Mouse (Mus musculus) liver, adult 2 months (tissue): ENCODE measurements at regions not wholly inside any gene's neighbourhood (a gene's known extent, or its start where the extent isn't known, plus 50 kb on each side); places are given as distances from the start of the nearest gene placed in this dataset.

ENCODE experiments used
- DNase-seq: peaks from one replicate; pipeline ENCODE4 v3.0.0-alpha.2; 2011; ENCODE audit warnings: low read depth, low spot score; ENCODE audit errors: extremely low read depth
- H3K27ac ChIP-seq: fragments of 200-500 bp; replicated peaks from 2 replicates; pipeline ENCODE4 v1.5.1; 2012; ENCODE audit warnings: low read depth, mild to moderate bottlenecking, control low read depth, inconsistent platforms, low read length; ENCODE audit not compliant: insufficient read depth
- H3K27me3 ChIP-seq: fragments of 200-500 bp; 2 replicates; pipeline ENCODE4 v1.6.1; 2012; ENCODE audit warnings: mild to moderate bottlenecking, moderate library complexity, low read length, inconsistent platforms; ENCODE audit not compliant: control insufficient read depth, insufficient read depth
- H3K36me3 ChIP-seq: fragments of 200-500 bp; 2 replicates; pipeline ENCODE4 v1.6.1; 2012; ENCODE audit warnings: low read length, inconsistent platforms; ENCODE audit not compliant: control insufficient read depth, insufficient read depth
- H3K4me1 ChIP-seq: fragments of 200-500 bp; 2 replicates; pipeline ENCODE4 v1.6.1; 2011; ENCODE audit warnings: low read length; ENCODE audit not compliant: control insufficient read depth, insufficient read depth
- H3K4me3 ChIP-seq: fragments of 200-500 bp; 2 replicates; pipeline ENCODE4 v1.5.1; 2011; ENCODE audit warnings: low read depth, mild to moderate bottlenecking, control low read depth, low read length, moderate library complexity; ENCODE audit not compliant: insufficient read depth
- H3K79me2 ChIP-seq: fragments of 200-500 bp; 2 replicates; pipeline ENCODE4 v1.6.1; 2012; ENCODE audit warnings: inconsistent platforms, mild to moderate bottlenecking, low read length, moderate library complexity; ENCODE audit not compliant: control insufficient read depth, insufficient read depth
- H3K9ac ChIP-seq: fragments of 200-500 bp; 2 replicates; pipeline ENCODE4 v1.6.1; 2012; ENCODE audit warnings: low read depth, mild to moderate bottlenecking, control low read depth, inconsistent platforms, low read length
- CTCF ChIP-seq: fragments of 200-500 bp; IDR thresholded peaks from 2 replicates; pipeline ENCODE4 v1.5.1; 2011; ENCODE audit warnings: low read depth, low read length, control low read depth
- POLR2A ChIP-seq: fragments of 200-500 bp; IDR thresholded peaks from 2 replicates; pipeline ENCODE4 v1.6.1; 2011; ENCODE audit warnings: low read length, control low read depth; ENCODE audit not compliant: insufficient read depth; ENCODE audit errors: extremely low read depth
- WGBS: fragments of 180-500 bp; shearing (Covaris S2); methylation state at CpG from one replicate; pipeline ENCODE4 v1.1.7; 2018; 5-methylcytosine and 5-hydroxymethylcytosine counted together

DNA sequence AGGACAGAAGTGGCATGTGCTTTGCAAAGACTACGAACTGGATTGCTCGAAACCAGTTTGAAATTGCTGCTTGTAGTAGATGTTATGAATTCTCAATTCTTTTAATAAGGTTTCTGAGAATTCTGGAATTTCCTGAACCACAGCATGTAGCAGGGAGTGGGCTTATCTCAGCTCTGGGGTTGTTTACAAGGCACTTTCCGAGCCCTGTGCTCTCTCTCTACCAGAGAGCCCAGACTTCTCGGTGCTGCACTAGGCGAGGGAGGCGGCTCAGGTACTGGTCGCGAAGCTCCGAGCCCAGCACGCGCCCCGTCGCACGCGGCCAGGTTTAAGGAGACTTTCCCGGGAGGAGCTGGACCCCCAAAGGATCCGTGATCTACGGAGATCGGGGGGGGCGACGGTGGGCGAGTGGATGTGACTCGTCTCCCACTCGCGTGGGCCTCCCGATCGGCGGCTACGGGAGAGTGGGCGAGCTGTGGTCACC lies 51.9 kb upstream of the Gpc5 start:
- H3K36me3 ChIP-seq: peaks cover 15% of the 10 kb centered on the region
- H3K4me1 ChIP-seq: peaks cover 2% of the 10 kb centered on the region; the same call in 1 of the 2 replicates
- 0 out of 2 replicates have a peak overlapping the region, but pooled peaks have one; percentile 1 for H3K27ac ChIP-seq
- H3K9ac ChIP-seq: peak overlapping the region; percentile 77
- 2% methylated on average over 30 of the region's 30 CpGs for WGBS
- peaks cover 6% of the 10 kb centered on the region for H3K79me2 ChIP-seq
- no peak for TF ChIP-seq CTCF
- no peak for TF ChIP-seq POLR2A
- peak; percentile 37 for DNase-seq
- H3K27me3 ChIP-seq: no peaks in the 10 kb centered on the region; the same call in 1 of the 2 replicates
- peak overlapping the region; percentile 75 for H3K4me3 ChIP-seq

DNA sequence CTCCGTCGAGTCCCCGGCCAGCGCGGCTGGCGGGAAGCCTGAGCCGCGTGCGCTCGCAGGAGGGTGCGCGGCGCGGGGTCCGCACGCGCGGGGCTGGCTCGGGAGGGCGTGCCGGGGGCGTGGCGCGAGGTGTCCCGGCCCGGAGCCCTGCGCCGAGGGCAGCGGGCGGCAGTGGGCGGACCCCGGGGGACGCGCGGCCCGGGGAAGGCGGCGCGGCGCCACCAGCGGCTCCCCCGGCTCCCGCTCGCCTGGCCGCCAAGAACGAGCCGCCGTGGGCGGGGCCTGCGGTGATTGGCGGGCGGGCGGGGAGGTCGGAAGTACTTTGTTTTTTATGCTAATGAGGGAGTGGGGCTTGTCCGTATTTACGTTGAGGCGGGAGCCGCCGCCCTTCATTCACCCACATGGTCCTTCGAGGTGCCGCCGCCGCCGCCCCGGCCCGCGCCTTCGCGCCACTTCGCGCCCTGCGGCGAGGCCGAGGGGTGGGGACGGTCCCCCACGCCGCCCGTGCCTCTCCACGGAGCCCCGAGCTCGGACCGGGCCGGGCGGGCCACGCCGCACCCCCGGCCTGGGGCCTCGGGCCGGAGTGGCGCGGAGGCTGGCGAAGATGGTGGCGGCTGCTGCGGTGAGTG lies 51.3 kb upstream of the Gpc5 start:
- H3K27ac ChIP-seq: peak overlapping the region; percentile 27; the same call in 1 of the 2 replicates

DNA sequence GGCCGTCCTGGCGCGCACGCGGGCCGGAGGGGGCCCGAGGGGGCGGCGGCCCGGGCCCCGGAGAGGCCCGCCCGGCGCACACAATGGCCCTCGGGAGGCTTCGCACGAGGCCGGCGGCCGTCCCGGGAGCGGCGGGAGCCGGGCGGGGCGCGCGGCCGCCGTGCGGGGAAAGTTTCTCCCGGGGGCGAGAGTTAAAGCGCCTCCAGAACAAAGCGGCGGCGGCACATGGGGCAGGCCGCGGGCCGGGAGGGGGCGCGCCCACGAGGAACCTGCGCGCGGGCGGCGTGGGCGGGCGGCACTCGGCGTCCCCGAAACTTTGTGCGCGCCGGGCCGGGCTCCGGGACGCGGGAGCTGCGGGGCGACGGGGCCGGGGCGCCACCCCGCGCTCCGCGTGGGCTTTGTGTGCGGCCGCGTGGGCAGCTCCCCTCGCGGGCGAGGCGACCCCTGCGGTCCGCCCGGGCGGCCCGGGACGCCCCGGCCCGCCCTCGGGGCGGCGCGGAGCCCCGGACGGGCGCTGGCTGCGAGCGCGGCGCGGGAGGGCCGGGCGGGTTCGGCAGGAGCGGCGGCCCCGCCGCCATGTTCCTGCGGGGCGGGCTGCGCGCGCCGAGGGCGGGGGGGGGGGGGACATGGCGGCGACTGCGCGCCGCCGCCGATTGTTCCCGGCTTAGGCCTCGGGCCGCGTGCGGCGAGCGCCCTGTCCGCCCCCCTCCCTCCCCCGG lies 50.5 kb upstream of the Gpc5 start:
- H3K27ac ChIP-seq: peak overlapping the region; percentile 78
- peaks cover 2% of the 10 kb centered on the region; the same call in 1 of the 2 replicates for H3K4me1 ChIP-seq
- H3K79me2 ChIP-seq: peaks cover 6% of the 10 kb centered on the region
- peak overlapping the region; percentile 96 for H3K4me3 ChIP-seq
- peaks cover 25% of the 10 kb centered on the region for H3K36me3 ChIP-seq
- DNase-seq: no peak
- TF ChIP-seq CTCF (no peak), POLR2A (no peak)
- no peaks in the 10 kb centered on the region; the same call in 1 of the 2 replicates for H3K27me3 ChIP-seq
- under 1% methylated on average over 94 of the region's 126 CpGs for WGBS
- H3K9ac ChIP-seq: peak overlapping the region; percentile 99

More for the DNA sequence above, 51.3 kb upstream of the Gpc5 start:
- TF ChIP-seq POLR2A (peak; percentile 40; the same call in 1 of the 2 replicates), CTCF (no peak)
- DNase-seq: peak; percentile 73
- WGBS: under 1% methylated on average over 94 of the region's 94 CpGs
- peaks cover 20% of the 10 kb centered on the region for H3K36me3 ChIP-seq
- H3K27me3 ChIP-seq: no peaks in the 10 kb centered on the region; the same call in 1 of the 2 replicates
- peaks cover 2% of the 10 kb centered on the region; the same call in 1 of the 2 replicates for H3K4me1 ChIP-seq
- H3K9ac ChIP-seq: peak overlapping the region; percentile 95
- H3K79me2 ChIP-seq: peaks cover 6% of the 10 kb centered on the region
- H3K4me3 ChIP-seq: peak overlapping the region; percentile 96

DNA sequence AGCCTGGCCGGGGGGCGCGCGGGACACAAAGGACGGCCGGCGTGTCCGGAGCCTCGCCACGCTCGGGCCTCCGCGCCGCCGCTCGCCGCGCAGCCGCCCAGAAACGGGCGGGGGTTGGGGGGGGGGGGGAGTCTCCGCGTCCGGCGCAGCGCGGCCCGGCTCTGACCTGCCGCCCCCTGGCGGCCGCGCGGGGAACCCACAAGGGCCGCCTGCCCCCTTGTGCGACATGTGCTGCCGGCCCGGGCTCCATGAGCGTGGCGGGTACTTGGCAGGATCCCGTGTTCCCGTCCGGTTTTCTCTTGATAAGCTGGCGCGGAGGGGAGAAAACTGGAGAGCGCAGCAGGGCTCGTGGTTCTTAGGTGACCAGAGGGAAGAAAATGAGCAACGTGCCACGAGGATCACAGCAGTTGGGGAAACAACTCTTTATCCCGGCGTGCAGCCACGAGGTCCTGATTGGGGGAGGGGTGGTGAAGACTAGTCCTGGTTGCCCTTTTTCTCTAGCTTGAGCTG lies 49.9 kb upstream of the Gpc5 start:
- peaks cover 2% of the 10 kb centered on the region; the same call in 1 of the 2 replicates for H3K4me1 ChIP-seq
- H3K4me3 ChIP-seq: peak overlapping the region; percentile 96
- no peaks in the 10 kb centered on the region for H3K27me3 ChIP-seq
- 0 out of 2 replicates have a peak, but pooled peaks have one; percentile 8 for TF ChIP-seq POLR2A
- peak; percentile 75 for TF ChIP-seq CTCF
- under 1% methylated on average over 29 of the region's 51 CpGs for WGBS
- peaks cover 6% of the 10 kb centered on the region for H3K79me2 ChIP-seq
- peak overlapping the region; percentile 97 for H3K9ac ChIP-seq
- peak overlapping the region; percentile 78 for H3K27ac ChIP-seq
- DNase-seq: peak; percentile 74
- peaks cover 31% of the 10 kb centered on the region for H3K36me3 ChIP-seq
